Mouse (Mus musculus) neural tube, embryonic 10.5 days (tissue): ENCODE data around the gene Acss2.

Source experiments
- DNase-seq: peaks from one replicate; pipeline ENCODE4 v3.0.0-alpha.2; 2017; ENCODE audit warnings: low spot score; ENCODE audit errors: extremely low spot score

Acss2 gene

GRCm38 (mm10) chr2:155517455-155518423 is at the start of gene Acss2, which contains the start of gene Ggt7:
TSS of gene Acss2 (plus strand) at chr2:155517948.
TSS of gene Ggt7 (minus strand) at chr2:155518237.
- peak; percentile 96 for DNase-seq

DNA sequence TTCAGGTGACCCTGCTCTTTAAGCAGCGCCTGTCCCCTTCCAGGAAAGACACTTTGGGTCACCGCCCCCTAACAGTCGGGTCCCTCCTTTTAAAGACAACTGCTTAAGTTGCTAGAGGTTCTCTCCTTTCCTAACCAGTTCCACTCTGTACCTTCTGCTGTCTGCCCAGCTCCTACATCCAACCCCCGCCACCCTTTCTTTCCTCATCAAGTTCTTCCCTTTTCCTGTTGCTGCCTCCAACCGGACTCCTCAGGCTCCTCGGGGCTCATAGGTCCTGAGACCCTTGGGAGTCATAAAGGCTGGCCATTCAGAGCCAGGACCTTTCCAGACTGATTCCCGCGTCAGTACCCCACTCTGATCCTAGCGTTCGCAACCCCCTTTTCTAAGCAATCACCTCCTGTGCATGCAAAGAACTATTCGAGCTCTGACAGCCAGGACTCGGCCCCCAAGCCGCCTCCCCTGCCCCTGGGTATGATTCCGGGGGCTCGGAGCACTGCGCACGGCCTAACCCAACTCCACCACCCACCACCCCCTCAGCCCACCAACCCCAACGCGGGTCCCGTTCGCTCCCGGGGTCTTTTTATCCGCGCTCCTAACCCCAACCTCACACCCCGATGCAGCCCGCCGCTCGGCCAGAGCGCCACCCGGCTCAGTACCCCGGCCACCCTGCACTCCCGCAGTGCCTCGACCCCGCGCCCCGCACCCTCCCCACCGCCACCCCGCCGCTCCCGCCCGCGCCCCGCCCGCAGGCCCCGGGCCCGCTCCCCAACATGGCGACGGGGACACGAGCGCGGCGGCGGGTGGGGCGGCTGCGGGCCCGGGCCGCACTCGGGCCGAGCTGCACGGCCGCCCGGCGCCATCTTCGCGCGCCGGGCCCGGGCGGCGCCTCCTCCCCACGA is 44.8 kb upstream of the Acss2 start:
- DNase-seq, result peak; percentile 63

GRCm38 (mm10) chr2:155473570-155474088 is 44.1 kb upstream of the Acss2 start, which contains the start of gene Ncoa6:
TSS of gene Ncoa6 (minus strand) at chr2:155473894.
- DNase-seq, result peak; percentile 85

GRCm38 (mm10) chr2:155482021-155482420 is 35.7 kb upstream of the Acss2 start:
- peak; percentile 62 for DNase-seq

- DNase-seq, result no peak
Measured at GRCm38 (mm10) chr2:155490998-155491397, 26.8 kb upstream of the Acss2 start.

GRCm38 (mm10) chr2:155502596-155502995 is 15.2 kb upstream of the Acss2 start:
- DNase-seq, result no peak

- no peak for DNase-seq
Measured at GRCm38 (mm10) chr2:155504440-155505355, 13.1 kb upstream of the Acss2 start.

DNA sequence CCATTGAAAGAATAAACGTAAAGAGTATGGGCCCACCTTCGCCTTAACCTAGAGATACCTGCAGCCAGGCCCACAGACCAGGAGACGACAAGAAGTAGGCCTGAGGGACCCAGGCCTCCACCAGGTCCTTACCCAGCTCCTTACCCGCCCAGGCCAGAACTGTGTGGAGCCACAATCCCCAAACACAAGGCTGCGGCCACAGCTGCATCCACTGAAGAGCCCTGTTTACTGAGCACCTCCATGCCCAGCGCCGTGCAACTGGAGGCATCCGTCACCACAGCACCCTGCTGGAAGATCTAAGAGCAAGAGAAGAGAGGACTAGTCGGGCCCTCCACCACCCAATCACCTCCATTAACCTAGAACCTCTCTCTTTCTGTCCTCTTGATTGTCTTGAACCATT is 11.9 kb upstream of the Acss2 start:
- no peak for DNase-seq

GRCm38 (mm10) chr2:155507721-155508470 is 9.9 kb upstream of the Acss2 start:
- DNase-seq, result no peak

GRCm38 (mm10) chr2:155512479-155512878 is 5.3 kb upstream of the Acss2 start:
- peak; percentile 28 for DNase-seq

GRCm38 (mm10) chr2:155513543-155513942 is 4.2 kb upstream of the Acss2 start:
- no peak for DNase-seq

- peak; percentile 57 for DNase-seq
Measured at GRCm38 (mm10) chr2:155514666-155515065, 3.1 kb upstream of the Acss2 start.

DNA sequence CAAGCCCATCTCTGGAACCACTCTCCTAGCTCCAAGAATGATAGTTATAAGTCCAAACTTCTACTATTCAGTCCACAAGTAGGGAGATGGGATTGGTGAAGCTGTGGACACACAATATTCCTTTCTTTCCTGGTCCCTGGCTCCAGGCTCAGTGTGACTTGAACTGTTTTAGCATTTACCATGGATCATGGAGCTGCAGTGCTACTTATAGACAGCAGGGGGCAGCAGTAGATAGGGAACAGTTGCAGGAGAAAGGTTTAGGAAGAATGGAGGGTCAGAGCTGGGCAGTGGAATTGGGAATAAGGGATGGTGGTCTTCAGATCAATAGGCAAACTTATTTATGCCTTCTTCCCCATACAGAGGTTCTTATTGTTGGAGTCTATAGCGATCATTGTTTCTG is 1.8 kb upstream of the Acss2 start:
- peak; percentile 74 for DNase-seq

DNA sequence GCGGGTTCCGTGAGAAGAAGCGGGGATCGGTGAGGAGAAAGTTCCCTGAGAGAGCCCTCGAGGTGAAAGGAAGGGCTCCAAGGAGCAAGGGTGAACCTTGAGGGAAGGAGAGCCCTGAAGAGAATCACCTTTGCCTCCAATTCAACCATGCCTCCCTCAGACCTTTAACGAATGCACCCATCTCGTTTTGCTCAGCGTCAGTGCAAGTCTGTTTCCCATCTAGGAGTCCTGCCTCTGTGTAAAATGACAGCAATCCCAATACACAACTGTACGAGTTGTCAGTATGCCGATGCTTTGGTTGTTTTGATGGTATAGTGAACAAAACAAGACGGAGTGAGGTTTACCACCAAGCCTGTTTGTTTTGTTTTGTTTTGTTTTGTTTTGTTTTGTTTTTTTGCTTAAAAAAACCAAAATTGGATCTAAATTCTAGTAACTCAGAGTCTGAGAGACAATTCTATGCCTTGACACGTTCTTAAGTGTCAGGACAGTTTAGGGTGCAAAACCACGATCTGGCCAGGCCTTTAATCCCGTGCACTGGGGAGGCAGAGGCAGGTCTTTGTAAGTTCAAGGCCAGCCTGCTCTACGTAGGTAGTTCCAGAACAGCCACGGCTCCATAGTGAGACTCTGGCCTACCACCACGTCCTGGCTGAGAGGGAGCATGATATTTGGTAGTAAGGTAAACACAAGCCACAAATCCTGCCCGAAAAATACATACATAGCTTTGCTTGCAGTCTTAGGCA is 953 bp downstream of the Acss2 start:
- no peak for DNase-seq

- DNase-seq, result no peak
Measured at GRCm38 (mm10) chr2:155523706-155524105, 6.0 kb downstream of the Acss2 start.

DNA sequence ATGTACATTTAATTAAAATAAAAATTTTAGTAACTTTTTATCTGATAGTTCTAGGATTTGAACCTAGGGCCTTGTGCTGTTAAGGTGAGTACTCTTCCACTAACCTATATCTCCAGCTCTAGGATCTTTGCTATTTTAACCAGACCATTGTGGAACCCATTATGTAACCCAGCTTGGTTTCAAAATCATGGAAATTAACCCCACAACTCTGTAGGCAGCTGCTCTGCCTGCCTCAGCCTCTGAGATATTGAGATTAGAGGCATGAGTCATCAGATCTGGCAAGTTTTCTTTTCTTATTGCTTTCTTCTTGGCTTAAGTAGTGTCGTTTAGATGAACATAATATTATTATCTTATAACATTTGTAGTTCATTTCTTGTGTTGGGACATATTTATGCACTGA is 6.6 kb downstream of the Acss2 start:
- DNase-seq, result no peak

GRCm38 (mm10) chr2:155527367-155527766 is 9.6 kb downstream of the Acss2 start:
- DNase-seq, result no peak

- no peak for DNase-seq
Measured at GRCm38 (mm10) chr2:155536292-155536691, 18.5 kb downstream of the Acss2 start.
